ENCODE assay signal across 8 mouse cellular contexts in the genomic region with DNA sequence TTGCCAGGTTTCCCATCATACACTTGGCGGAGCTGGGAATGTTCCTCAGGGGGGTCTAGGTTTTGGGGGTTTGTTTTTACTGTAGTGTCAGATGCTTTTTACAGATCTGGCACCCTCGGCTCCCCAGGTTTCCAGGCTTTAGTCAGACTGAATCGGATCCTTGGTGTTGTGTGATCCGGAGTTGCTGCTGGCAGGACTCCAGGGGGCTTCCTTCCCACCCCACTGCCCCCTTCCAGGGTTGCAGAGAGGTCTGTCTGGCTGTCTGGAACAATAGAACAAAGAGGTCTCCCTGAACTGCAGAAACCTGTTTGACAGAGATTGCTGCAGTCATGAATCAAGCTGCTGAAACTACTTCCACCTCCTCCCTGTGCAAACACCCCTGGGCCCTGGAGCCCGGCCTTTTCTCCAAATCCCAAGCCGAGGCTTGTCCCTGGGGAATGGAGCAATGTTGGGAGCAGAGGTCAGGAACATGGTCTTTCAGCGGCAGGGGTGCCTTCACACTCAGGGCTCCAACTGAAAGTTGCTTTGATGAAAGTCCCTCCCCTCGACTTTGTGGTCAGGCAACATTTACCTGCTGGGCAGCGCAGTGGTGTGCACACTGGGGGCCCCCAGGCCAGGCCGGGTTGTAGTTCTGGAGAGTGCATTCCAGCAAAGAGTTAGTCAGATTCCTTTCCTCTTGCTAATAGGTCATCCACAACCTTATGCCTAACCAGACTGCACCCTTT. TPM values are rescaled to one million over a fixed set of nuclear protein-coding genes. Genes with fewer than 3 reads are reported as not detected.
DNase-seq lines count a peak whose midpoint lies in the region; ATAC-seq and TF ChIP-seq lines count a peak whose summit lies in the region.

No protein-coding gene starts in this region.

- H3K4me3 ChIP-seq in neural tube, embryonic 11.5 days (ENCODE audit: low read depth, low read length), result no peak overlapping the region
- H3K4me3 ChIP-seq in limb, embryonic 14.5 days (replicated peaks; ENCODE audit: low read length), result no peak overlapping the region

- peak; percentile 29 for DNase-seq in adrenal gland, postnatal 10 days
- DNase-seq in adrenal gland, postnatal 25 days, result no peak
- DNase-seq in neural tube, embryonic 11.5 days (ENCODE audit: low spot score), result peak; percentile 28
- no peak for DNase-seq in neural tube, embryonic 10.5 days (ENCODE audit: extremely low spot score, low spot score)
- peak; percentile 45 for DNase-seq in limb, embryonic 14.5 days (ENCODE audit: low spot score)
- DNase-seq in urinary bladder, postnatal 25 days (ENCODE audit: low spot score), result peak; percentile 50
- no peak for DNase-seq in left cerebral cortex, adult 9 months (ENCODE audit: low spot score in 2 of 2)
- no peak for DNase-seq in left cerebral cortex, postnatal 25 days (ENCODE audit: low spot score in 2 of 2)

- no peaks in the 10 kb centered on the region for H3K36me3 ChIP-seq in neural tube, embryonic 11.5 days (ENCODE audit: control insufficient read depth, insufficient read depth, low read length)
- H3K36me3 ChIP-seq in limb, embryonic 14.5 days (ENCODE audit: control insufficient read depth, insufficient read depth, low read length), result no peaks in the 10 kb centered on the region

- H3K27ac ChIP-seq in neural tube, embryonic 11.5 days (ENCODE audit: low read depth, low read length), result no peak overlapping the region
- H3K27ac ChIP-seq in limb, embryonic 14.5 days (replicated peaks; ENCODE audit: low read depth, low read length), result peak overlapping the region; percentile 53; the same call in 1 of the 2 replicates

- no peak overlapping the region for H3K4me2 ChIP-seq in neural tube, embryonic 11.5 days (ENCODE audit: low read depth)
- H3K4me2 ChIP-seq in limb, embryonic 14.5 days (replicated peaks; ENCODE audit: low read depth, low read length, severe bottlenecking), result no peak overlapping the region; the same call in 1 of the 2 replicates

- peaks cover 6% of the 10 kb centered on the region for H3K4me1 ChIP-seq in neural tube, embryonic 11.5 days (ENCODE audit: control insufficient read depth, insufficient read depth, low read length)
- H3K4me1 ChIP-seq in limb, embryonic 14.5 days (ENCODE audit: control insufficient read depth, insufficient read depth, low read length), result peaks cover 8% of the 10 kb centered on the region

- ATAC-seq in neural tube, embryonic 11.5 days (ENCODE audit: insufficient read depth, low FRiP score, low TSS enrichment), result 0 out of 2 replicates have a peak, but pooled peaks have one; percentile 23
- peak; percentile 37; the same call in 1 of the 2 replicates for ATAC-seq in limb, embryonic 14.5 days (ENCODE audit: low FRiP score, low read depth)

- 20% methylated on average over 10 of the region's 10 CpGs for WGBS in neural tube, embryonic 11.5 days
- 19% methylated on average over 10 of the region's 10 CpGs for WGBS in limb, embryonic 14.5 days

- peak overlapping the region; percentile 29; the same call in 1 of the 2 replicates for H3K9ac ChIP-seq in neural tube, embryonic 11.5 days (ENCODE audit: low read length)
- H3K9ac ChIP-seq in limb, embryonic 14.5 days (ENCODE audit: low read depth, low read length, severe bottlenecking), result no peak overlapping the region

- no peaks in the 10 kb centered on the region for H3K27me3 ChIP-seq in neural tube, embryonic 11.5 days (ENCODE audit: control insufficient read depth, insufficient read depth, low read length)
- no peaks in the 10 kb centered on the region for H3K27me3 ChIP-seq in limb, embryonic 14.5 days (ENCODE audit: control insufficient read depth, insufficient read depth, low read length)

- no peak for TF ChIP-seq POLR2A in limb, embryonic 14.5 days (IDR thresholded peaks at IDR 0.05; ENCODE audit: borderline replicate concordance, extremely low read depth, insufficient read depth, insufficient read length)

- H3K9me3 ChIP-seq in neural tube, embryonic 11.5 days (ENCODE audit: control insufficient read depth, low read length), result no peaks in the 10 kb centered on the region
- H3K9me3 ChIP-seq in limb, embryonic 14.5 days (ENCODE audit: control insufficient read depth, low read length), result no peaks in the 10 kb centered on the region

- intact Hi-C loops in left cerebral cortex, postnatal 25 days (cut with DNase I), result loop anchor here (5.0 kb wide), 1 partner anchor 87 kb away; no protein-coding TSS in a partner anchor

RNA-seq across cellular contexts. Expression of a gene that starts 49.3 kb away (rescaled TPM):
- total RNA-seq in adrenal gland, postnatal 10 days (2021), result 10 to 100 TPM in 1 of 2 experiments, 1 to 10 TPM in 1; 6.8 to 49.9 TPM
- 0.46 TPM in 1 of 2 replicates, not detected in the other for total RNA-seq in adrenal gland, postnatal 25 days (2021)
- polyA plus RNA-seq in neural tube, embryonic 11.5 days (2014; fragmentation: Nextera tagmentation; extraction: Ambion mirVana), result 8.9 and 9.5 TPM in 2 replicates
- polyA plus RNA-seq in limb, embryonic 14.5 days (2012; rRNA removed), result 62.6 and 91.2 TPM in 2 replicates
- polyA plus RNA-seq in limb, embryonic 14.5 days (2014; fragmentation: Nextera tagmentation; extraction: Ambion mirVana), result 40.4 and 59.5 TPM in 2 replicates
- 1 to 10 TPM; 1.3 to 1.4 TPM for total RNA-seq in left cerebral cortex, postnatal 25 days (2021)

Comparison
In these comparisons a context has a peak if more than half of its experiments do, and no peak if none do; other contexts are left out.
1. DNase-seq: peak in adrenal gland, postnatal 10 days (single experiment), neural tube, embryonic 11.5 days (single experiment), limb, embryonic 14.5 days (single experiment) and urinary bladder, postnatal 25 days (single experiment); none in adrenal gland, postnatal 25 days (single experiment), neural tube, embryonic 10.5 days (single experiment), left cerebral cortex, adult 9 months (0 of 2) and left cerebral cortex, postnatal 25 days (0 of 2).